Comparison of ENCODE assay signal across 8 mouse cellular contexts in the genomic region with DNA sequence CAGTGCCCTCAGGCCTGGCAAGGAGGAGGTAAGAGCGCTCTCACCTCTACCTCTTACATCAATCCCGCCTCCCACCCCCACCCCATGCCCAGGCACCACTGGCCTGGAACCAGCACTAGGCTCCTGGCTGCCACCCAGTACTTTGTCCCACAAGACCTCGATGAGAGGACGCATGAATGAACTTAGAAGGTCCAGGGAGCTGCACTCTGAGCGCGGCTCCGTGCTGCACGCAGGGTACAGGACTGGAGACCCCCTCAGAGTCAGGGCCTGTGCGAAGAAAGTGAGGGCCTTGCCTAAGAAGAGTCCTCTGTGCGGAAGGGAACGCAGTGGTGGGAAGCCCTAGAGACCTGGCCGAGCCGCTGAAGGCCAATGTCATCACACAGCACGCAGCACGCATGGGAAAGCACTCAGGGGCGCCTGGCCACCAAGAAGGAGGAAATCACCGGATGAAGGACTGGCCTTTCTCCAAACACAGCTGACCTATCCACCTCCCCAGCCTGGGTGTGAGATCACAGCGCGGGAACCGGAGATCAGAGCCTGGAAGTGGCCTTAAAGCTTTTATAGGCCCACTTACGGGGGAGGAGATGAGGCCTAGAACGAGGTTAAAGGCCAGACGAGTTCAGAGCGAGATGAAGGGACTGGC. TPM values are rescaled to one million over a fixed set of nuclear protein-coding genes. Genes with fewer than 3 reads are reported as not detected.
DNase-seq lines count a peak whose midpoint lies in the region; ATAC-seq and TF ChIP-seq lines count a peak whose summit lies in the region.

No protein-coding gene starts in this region.

- no peaks in the 10 kb centered on the region for H3K9me3 ChIP-seq in heart, embryonic 14.5 days (ENCODE audit: control insufficient read depth, low read length)

- peak overlapping the region; percentile 67 for H3K27ac ChIP-seq in thymus, adult 2 months (ENCODE audit: control insufficient read depth, insufficient read depth, low read length)
- peak overlapping the region; percentile 68 to 69 for H3K27ac ChIP-seq in heart, embryonic 14.5 days (replicated peaks in 1 of 2; ENCODE audit: control insufficient read depth in 1 of 2, insufficient read depth in 1 of 2, low read depth in 2 of 2, low read length in 2 of 2)
- no peak overlapping the region for H3K27ac ChIP-seq in cerebellum, adult 2 months (ENCODE audit: insufficient read depth, low read length)

- H3K4me3 ChIP-seq in thymus, adult 2 months (ENCODE audit: control insufficient read depth, insufficient read depth, low read length), result no peak overlapping the region
- H3K4me3 ChIP-seq in heart, embryonic 14.5 days (ENCODE audit: control insufficient read depth in 1 of 2, insufficient read depth in 1 of 2, low read depth in 1 of 2, low read length in 2 of 2), result 0 out of 4 replicates have a peak overlapping the region, but pooled peaks of 1 of the 2 experiments have one; percentile 1
- H3K4me3 ChIP-seq in cerebellum, adult 2 months (replicated peaks; ENCODE audit: insufficient read depth, low read depth, low read length), result no peak overlapping the region

- no peak for DNase-seq in thymus, adult 2 months
- DNase-seq in thymus, postnatal 25 days, result no peak
- peak; percentile 90 for DNase-seq in kidney, postnatal 10 days
- DNase-seq in lung, postnatal 4 days, result peak; percentile 75 to 82
- DNase-seq in cerebellum, adult 2 months, result no peak

- TF ChIP-seq CTCF in thymus, adult 2 months (IDR thresholded peaks at IDR 0.05; ENCODE audit: borderline replicate concordance, control insufficient read depth, extremely low read depth, insufficient read depth, low read length, poor library complexity), result no peak
- TF ChIP-seq CTCF in cerebellum, adult 2 months (IDR thresholded peaks at IDR 0.05; ENCODE audit: borderline replicate concordance, insufficient read depth, low read depth, low read length), result no peak

- no peaks in the 10 kb centered on the region for H3K27me3 ChIP-seq in thymus, adult 2 months (ENCODE audit: control insufficient read depth, insufficient read depth, low read length)
- H3K27me3 ChIP-seq in heart, embryonic 14.5 days (ENCODE audit: control insufficient read depth, insufficient read depth, low read length), result no peaks in the 10 kb centered on the region
- no peaks in the 10 kb centered on the region; the same call in 1 of the 2 replicates for H3K27me3 ChIP-seq in cerebellum, adult 2 months (ENCODE audit: control insufficient read depth, insufficient read depth, low read length)

- TF ChIP-seq POLR2A in thymus, adult 2 months (IDR thresholded peaks at IDR 0.05; ENCODE audit: control insufficient read depth, extremely low read depth, insufficient read depth, low read length, poor library complexity), result no peak
- no peak for TF ChIP-seq POLR2A in cerebellum, adult 2 months (IDR thresholded peaks at IDR 0.05; ENCODE audit: borderline replicate concordance, insufficient read depth, low read length)

- H3K4me1 ChIP-seq in thymus, adult 2 months (replicated peaks; ENCODE audit: control insufficient read depth, insufficient read depth, low read length), result peaks cover 36% of the 10 kb centered on the region
- peaks cover 32 to 46% of the 10 kb centered on the region in 2 experiments for H3K4me1 ChIP-seq in heart, embryonic 14.5 days (ENCODE audit: control insufficient read depth in 2 of 2, insufficient read depth in 2 of 2, low read length in 2 of 2)
- H3K4me1 ChIP-seq in cerebellum, adult 2 months (ENCODE audit: control insufficient read depth, insufficient read depth, low read length), result 0 out of 2 replicates have a peak, but pooled peaks cover 3% of the 10 kb centered on the region

- no peaks in the 10 kb centered on the region for H3K36me3 ChIP-seq in thymus, adult 2 months (ENCODE audit: control insufficient read depth, insufficient read depth, low read length)
- H3K36me3 ChIP-seq in heart, embryonic 14.5 days (ENCODE audit: control insufficient read depth, insufficient read depth, low read length), result no peaks in the 10 kb centered on the region

- H3K4me2 ChIP-seq in heart, embryonic 14.5 days (ENCODE audit: low read length), result peak overlapping the region; percentile 92

- H3K9ac ChIP-seq in heart, embryonic 14.5 days (ENCODE audit: low read length), result peak overlapping the region; percentile 47; the same call in 1 of the 2 replicates

- 86% methylated on average over 24 of the region's 24 CpGs for WGBS in thymus, adult 2 months
- WGBS in heart, embryonic 14.5 days, result 47% methylated on average over 24 of the region's 24 CpGs
- WGBS in cerebellum, adult 2 months, result 52% methylated on average over 24 of the region's 24 CpGs

- no peak for ATAC-seq in heart, embryonic 14.5 days (ENCODE audit: insufficient number of reproducible peaks, insufficient read depth, low FRiP score, low read depth)
- ATAC-seq in activated CD4-positive, CD25-positive, alpha-beta regulatory T cell, adult 4 months, result no peak
- ATAC-seq in megakaryocyte-erythroid progenitor cell, adult 5-6 weeks (replicated peaks; ENCODE audit: low FRiP score, low TSS enrichment, poor library complexity, severe bottlenecking), result no peak

RNA-seq across cellular contexts. Expression of a gene that starts 4.2 kb away (rescaled TPM):
- polyA plus RNA-seq in thymus, adult 2 months (2012; rRNA removed), result 93.6 and 106 TPM in 2 replicates
- 14.9 and 16.3 TPM in 2 replicates for polyA plus RNA-seq in heart, embryonic 14.5 days (2014; fragmentation: Nextera tagmentation; extraction: Ambion mirVana)
- polyA plus RNA-seq in cerebellum, adult 2 months (2012; rRNA removed), result 4.2 and 4.5 TPM in 2 replicates
- polyA plus RNA-seq in activated CD4-positive, CD25-positive, alpha-beta regulatory T cell, adult 4 months (2017; shearing (Covaris generic)), result 10 to 100 TPM; 11.8 to 22.2 TPM
- total RNA-seq in megakaryocyte-erythroid progenitor cell, adult 5-6 weeks (2014; fragmentation: Nextera tagmentation), result 84.0 and 93.5 TPM in 2 replicates
- total RNA-seq in megakaryocyte-erythroid progenitor cell, adult 5-6 weeks (2017), result 31.1 and 31.5 TPM in 2 replicates

RNA-seq across cellular contexts. Expression of a gene that starts 20.9 kb away (rescaled TPM):
- 136 and 210 TPM in 2 replicates for polyA plus RNA-seq in thymus, adult 2 months (2012; rRNA removed)
- 23.2 and 27.6 TPM in 2 replicates for polyA plus RNA-seq in heart, embryonic 14.5 days (2014; fragmentation: Nextera tagmentation; extraction: Ambion mirVana)
- polyA plus RNA-seq in cerebellum, adult 2 months (2012; rRNA removed), result 7.6 and 8.8 TPM in 2 replicates
- 10 to 100 TPM; 10.4 to 13.0 TPM for polyA plus RNA-seq in activated CD4-positive, CD25-positive, alpha-beta regulatory T cell, adult 4 months (2017; shearing (Covaris generic))
- 133 and 150 TPM in 2 replicates for total RNA-seq in megakaryocyte-erythroid progenitor cell, adult 5-6 weeks (2014; fragmentation: Nextera tagmentation)
- 34.5 and 70.6 TPM in 2 replicates for total RNA-seq in megakaryocyte-erythroid progenitor cell, adult 5-6 weeks (2017)

RNA-seq across cellular contexts. Expression of a gene that starts 29.8 kb away (rescaled TPM):
- 119 and 136 TPM in 2 replicates for polyA plus RNA-seq in thymus, adult 2 months (2012; rRNA removed)
- polyA plus RNA-seq in heart, embryonic 14.5 days (2014; fragmentation: Nextera tagmentation; extraction: Ambion mirVana), result 240 and 243 TPM in 2 replicates
- 52.9 and 57.4 TPM in 2 replicates for polyA plus RNA-seq in cerebellum, adult 2 months (2012; rRNA removed)
- polyA plus RNA-seq in activated CD4-positive, CD25-positive, alpha-beta regulatory T cell, adult 4 months (2017; shearing (Covaris generic)), result 100 to 1,000 TPM; 168 to 203 TPM
- 228 and 254 TPM in 2 replicates for total RNA-seq in megakaryocyte-erythroid progenitor cell, adult 5-6 weeks (2014; fragmentation: Nextera tagmentation)
- total RNA-seq in megakaryocyte-erythroid progenitor cell, adult 5-6 weeks (2017), result 55.1 and 106 TPM in 2 replicates

Comparison
In these comparisons a context has a peak if more than half of its experiments do, and no peak if none do; other contexts are left out.
1. DNase-seq: peak in kidney, postnatal 10 days (single experiment) and lung, postnatal 4 days (2 of 2); none in thymus, adult 2 months (single experiment), thymus, postnatal 25 days (single experiment) and cerebellum, adult 2 months (0 of 2).